Mouse (Mus musculus) limb, embryonic 14.5 days (tissue): ENCODE results near the gene Camta2. TPM values are rescaled to one million over a fixed set of nuclear protein-coding genes. Genes with fewer than 3 reads are reported as not detected.

Experiments
- ATAC-seq: fragments of 200-750 bp; cut with Nextera tagmentation; 2 replicates; pipeline ENCODE4 v1.8.0; 2017; ENCODE audit warnings: low read depth, moderate number of reproducible peaks, moderate TSS enrichment; ENCODE audit not compliant: low FRiP score
- DNase-seq: peaks from one replicate; pipeline ENCODE4 v3.0.0-alpha.2; 2015; ENCODE audit warnings: low spot score
- H3K27ac ChIP-seq: fragments of 300-500 bp; sonication (generic); replicated peaks from 2 replicates; pipeline ENCODE4 v1.5.1; 2014; ENCODE audit warnings: low read depth, mild to moderate bottlenecking, low read length, moderate library complexity, mixed read lengths
- H3K27me3 ChIP-seq: fragments of 300-500 bp; sonication (generic); 2 replicates; pipeline ENCODE4 v1.6.1; 2014; ENCODE audit warnings: low read length, mixed read lengths; ENCODE audit not compliant: control insufficient read depth, insufficient read depth
- H3K36me3 ChIP-seq: fragments of 300-500 bp; sonication (generic); 2 replicates; pipeline ENCODE4 v1.6.1; 2014; ENCODE audit warnings: mild to moderate bottlenecking, low read length, moderate library complexity, mixed read lengths; ENCODE audit not compliant: control insufficient read depth, insufficient read depth
- H3K4me1 ChIP-seq: fragments of 300-500 bp; sonication (generic); 2 replicates; pipeline ENCODE4 v1.6.1; 2014; ENCODE audit warnings: antibody characterized with exemption, low read length, mixed read lengths; ENCODE audit not compliant: control insufficient read depth, insufficient read depth
- H3K4me2 ChIP-seq: fragments of 300-500 bp; sonication (generic); replicated peaks from 2 replicates; pipeline ENCODE4 v1.6.1; 2014; ENCODE audit warnings: low read depth, mild to moderate bottlenecking, low read length, moderate library complexity; ENCODE audit not compliant: severe bottlenecking
- H3K4me3 ChIP-seq: fragments of 300-500 bp; sonication (generic); replicated peaks from 2 replicates; pipeline ENCODE4 v1.5.1; 2014; ENCODE audit warnings: low read length
- H3K9ac ChIP-seq: fragments of 300-500 bp; sonication (generic); 2 replicates; pipeline ENCODE4 v1.6.1; 2014; ENCODE audit warnings: mild to moderate bottlenecking, low read depth, low read length, moderate library complexity; ENCODE audit not compliant: severe bottlenecking
- H3K9me3 ChIP-seq: fragments of 300-500 bp; sonication (generic); 2 replicates; pipeline ENCODE4 v1.6.1; 2016; ENCODE audit warnings: low read length; ENCODE audit not compliant: control insufficient read depth
- POLR2A ChIP-seq: fragments of 200-500 bp; IDR thresholded peaks from 2 replicates; pipeline ENCODE4 v1.8.0; 2012; ENCODE audit warnings: inconsistent platforms, mild to moderate bottlenecking, moderate library complexity, borderline replicate concordance; ENCODE audit not compliant: insufficient read depth, insufficient read length; ENCODE audit errors: extremely low read depth
- WGBS: fragments of 180-500 bp; shearing (Covaris S2); extraction: QIAGEN DNeasy Blood & Tissue Kit; methylation state at CpG from one replicate; pipeline ENCODE4 v1.1.7; 2014; 5-methylcytosine and 5-hydroxymethylcytosine counted together
- polyA plus RNA-seq, 2 experiments: library from polyadenylated mRNA; depleted of rRNA in 1 of 2; stranded (reverse) in 1 of 2; unstranded in 1 of 2; fragments of >200 nt; fragmentation: Nextera tagmentation in 1 of 2; extraction: Ambion mirVana in 1 of 2; gene quantifications; 2 replicates each; pipeline versions ENCODE4 v1.2.1 to v1.2.3; 2012 to 2014

Camta2 gene
- polyA plus RNA-seq, 2 experiments: 14.4 to 20.3 TPM

DNA sequence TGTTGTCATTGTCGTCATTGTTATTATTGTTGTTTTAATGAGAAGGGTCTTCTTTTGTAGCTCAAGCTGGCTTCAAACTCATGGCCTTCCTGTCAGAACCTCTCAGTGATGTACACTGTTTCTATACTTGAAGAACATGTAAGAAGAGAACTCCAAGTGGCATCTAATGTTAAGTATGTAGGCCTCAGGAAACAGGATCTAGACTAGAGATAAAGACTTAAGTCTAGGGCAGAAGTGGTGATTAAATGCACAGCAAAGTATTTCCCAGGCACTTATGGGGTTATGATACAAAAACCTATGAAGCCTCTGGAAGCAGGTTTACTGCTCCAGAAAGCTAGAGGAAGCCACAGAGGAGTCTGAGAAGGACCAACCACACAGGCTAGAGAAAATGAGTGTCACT lies 49.6 kb downstream of the Camta2 start:
- H3K4me1 ChIP-seq: no peaks in the 10 kb centered on the region
- no peak for DNase-seq
- no peak overlapping the region for H3K4me2 ChIP-seq
- H3K27ac ChIP-seq: no peak overlapping the region
- H3K9ac ChIP-seq: no peak overlapping the region
- ATAC-seq: no peak
- TF ChIP-seq POLR2A: no peak
- no peaks in the 10 kb centered on the region for H3K9me3 ChIP-seq
- no peak overlapping the region for H3K4me3 ChIP-seq
- H3K27me3 ChIP-seq: no peaks in the 10 kb centered on the region
- H3K36me3 ChIP-seq: no peaks in the 10 kb centered on the region
- WGBS: 77% methylated on average over 1 of the region's 1 CpGs

DNA sequence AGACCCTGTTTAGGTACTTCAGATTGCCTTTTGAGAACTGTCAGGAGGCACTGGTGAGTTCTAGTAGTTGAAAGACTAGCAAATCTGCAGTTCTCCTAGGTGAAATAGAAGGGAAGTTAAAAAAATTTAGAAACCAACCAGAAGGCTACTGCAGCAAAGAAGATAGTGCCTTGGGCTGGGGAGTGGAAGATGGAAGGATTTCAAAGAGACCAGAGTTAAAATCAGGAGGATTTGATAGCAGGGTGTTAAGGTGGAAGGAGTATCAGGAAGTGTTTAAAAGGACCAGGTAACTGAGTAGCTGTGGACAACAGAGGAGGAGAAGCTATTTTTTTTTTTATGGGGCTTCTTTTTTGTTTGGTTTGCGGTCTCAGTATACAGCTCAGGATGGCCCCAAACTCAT lies 50.1 kb downstream of the Camta2 start:
- no peak overlapping the region for H3K27ac ChIP-seq
- no peak for ATAC-seq
- no peaks in the 10 kb centered on the region for H3K27me3 ChIP-seq
- no peak overlapping the region for H3K4me3 ChIP-seq
- no peak for DNase-seq
- H3K9ac ChIP-seq: no peak overlapping the region
- no peak for TF ChIP-seq POLR2A
- H3K36me3 ChIP-seq: no peaks in the 10 kb centered on the region
- H3K4me1 ChIP-seq: no peaks in the 10 kb centered on the region
- WGBS: 71% methylated on average over 1 of the region's 1 CpGs
- no peak overlapping the region for H3K4me2 ChIP-seq
- H3K9me3 ChIP-seq: no peaks in the 10 kb centered on the region

DNA sequence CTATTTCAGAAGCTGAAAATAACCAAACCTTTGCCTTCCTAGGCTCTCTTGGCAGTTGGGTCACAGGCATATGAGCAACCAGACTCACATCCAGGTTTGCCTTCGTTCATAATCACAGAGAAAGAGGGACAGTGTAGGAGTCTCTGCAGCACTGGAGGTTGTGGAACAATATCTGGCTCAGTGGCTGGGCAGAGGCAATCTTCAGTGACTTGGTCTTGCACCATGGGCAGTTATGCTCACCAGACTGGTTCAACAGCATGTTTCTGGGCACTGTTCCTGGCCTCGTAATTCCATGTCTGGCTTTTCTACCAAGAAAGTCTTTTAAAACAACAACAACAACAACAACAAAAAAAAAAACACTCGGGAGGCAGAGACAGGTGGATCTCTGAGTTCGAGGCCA lies 52.3 kb downstream of the Camta2 start:
- no peak for DNase-seq
- Histone ChIP-seq H3K36me3 (no peaks in the 10 kb centered on the region), H3K9ac (no peak overlapping the region), H3K9me3 (no peaks in the 10 kb centered on the region), H3K4me3 (no peak overlapping the region), H3K27ac (no peak overlapping the region), H3K27me3 (no peaks in the 10 kb centered on the region), H3K4me1 (no peaks in the 10 kb centered on the region), H3K4me2 (no peak overlapping the region)
- no peak for ATAC-seq
- no peak for TF ChIP-seq POLR2A
- WGBS: 78% methylated on average over 4 of the region's 4 CpGs

DNA sequence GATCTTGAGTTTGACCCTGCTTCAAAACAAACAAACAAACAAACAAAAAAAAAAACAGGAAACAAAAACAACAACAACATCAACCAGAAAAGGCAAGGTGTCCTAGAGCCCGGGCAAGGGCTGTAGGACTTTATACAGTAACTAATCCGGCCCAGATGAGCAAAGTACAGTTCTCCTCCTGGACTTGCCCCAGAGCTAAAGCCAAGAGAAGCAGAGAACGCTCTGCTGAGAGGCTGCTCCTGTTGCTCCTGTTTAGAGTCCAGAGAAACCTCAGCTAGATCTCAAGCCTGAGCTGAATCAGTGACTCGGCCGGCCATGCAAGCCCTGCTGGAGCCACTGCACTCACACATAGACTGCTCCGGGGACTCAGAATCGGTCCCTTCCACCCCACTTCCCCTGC lies 57.8 kb downstream of the Camta2 start:
- no peak overlapping the region for H3K9ac ChIP-seq
- no peak for TF ChIP-seq POLR2A
- H3K4me3 ChIP-seq: no peak overlapping the region
- no peak for ATAC-seq
- H3K27ac ChIP-seq: no peak overlapping the region
- no peaks in the 10 kb centered on the region for H3K27me3 ChIP-seq
- H3K4me2 ChIP-seq: no peak overlapping the region
- no peaks in the 10 kb centered on the region for H3K36me3 ChIP-seq
- H3K9me3 ChIP-seq: no peaks in the 10 kb centered on the region
- 64% methylated on average over 7 of the region's 7 CpGs for WGBS
- no peak for DNase-seq
- no peaks in the 10 kb centered on the region for H3K4me1 ChIP-seq

DNA sequence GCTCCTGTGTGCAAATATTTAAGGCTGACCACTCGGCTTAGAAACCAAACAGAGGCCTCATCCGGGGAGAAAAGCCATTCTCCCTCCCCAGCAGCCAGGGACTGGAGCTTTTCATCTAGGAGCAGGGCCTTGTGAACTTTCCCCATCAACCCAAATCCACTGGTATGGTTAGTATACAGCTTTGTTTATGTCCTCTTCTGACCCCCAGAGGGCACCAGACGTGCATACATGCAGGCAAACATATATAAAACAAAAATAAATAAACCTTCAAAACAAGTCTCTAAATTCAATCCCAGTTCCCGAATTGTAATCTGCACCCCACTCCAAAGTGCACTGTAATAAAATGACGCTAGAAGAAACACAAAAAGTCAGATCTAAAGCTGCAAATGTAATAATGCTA lies 58.3 kb downstream of the Camta2 start:
- Histone ChIP-seq H3K4me1 (no peaks in the 10 kb centered on the region), H3K27me3 (no peaks in the 10 kb centered on the region), H3K27ac (no peak overlapping the region), H3K9me3 (no peaks in the 10 kb centered on the region), H3K9ac (no peak overlapping the region), H3K4me3 (no peak overlapping the region), H3K4me2 (no peak overlapping the region), H3K36me3 (no peaks in the 10 kb centered on the region)
- whole genome bisulfite sequencing: 51% methylated on average over 5 of the region's 5 CpGs
- ATAC-seq (no peak), DNase-seq (no peak)
- TF ChIP-seq POLR2A: no peak

DNA sequence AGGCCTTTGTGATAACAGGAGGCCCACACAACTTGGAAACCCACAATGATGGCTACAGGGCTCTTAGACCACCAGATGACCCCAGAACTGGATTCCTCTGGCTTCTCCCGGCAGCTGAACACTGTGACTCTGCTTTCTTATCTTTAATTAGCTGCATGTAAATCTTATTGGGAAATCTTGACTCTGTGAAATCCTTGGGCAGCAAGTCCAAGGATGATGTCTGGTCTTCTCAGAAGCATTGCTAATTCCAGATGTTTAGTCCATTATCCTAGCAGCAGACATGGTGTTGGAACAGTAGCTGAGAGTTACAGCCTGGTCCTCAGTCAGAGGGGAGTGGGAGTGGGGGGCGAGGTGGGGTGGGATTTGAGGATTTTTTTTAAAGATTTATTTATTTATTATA lies 59.5 kb downstream of the Camta2 start:
- Histone ChIP-seq H3K9ac (no peak overlapping the region), H3K9me3 (no peaks in the 10 kb centered on the region), H3K4me3 (no peak overlapping the region), H3K27ac (no peak overlapping the region), H3K4me2 (no peak overlapping the region), H3K4me1 (no peaks in the 10 kb centered on the region), H3K36me3 (no peaks in the 10 kb centered on the region), H3K27me3 (no peaks in the 10 kb centered on the region)
- WGBS: 73% methylated on average over 2 of the region's 2 CpGs
- TF ChIP-seq POLR2A: no peak
- no peak for ATAC-seq
- no peak for DNase-seq
